Mouse (Mus musculus): ENCODE measurements around the gene Sh3gl1. TPM values are rescaled to one million over a fixed set of nuclear protein-coding genes. Genes with fewer than 3 reads are reported as not detected.

Gene Sh3gl1
- total and polyA plus RNA-seq, 2 experiments: 8.8 to 40.0 TPM

- TF ChIP-seq CTCF (IDR thresholded peaks at IDR 0.05; ENCODE audit: low read depth, low read length) (no peak), POLR2A (IDR thresholded peaks at IDR 0.05; ENCODE audit: extremely low read depth, insufficient read depth, low read length) (peak; percentile 34; the same call in 1 of the 2 replicates)
- Histone ChIP-seq H3K27me3 (ENCODE audit: control insufficient read depth, insufficient read depth, low read length) (no peaks in the 10 kb centered on the region), H3K4me3 (ENCODE audit: insufficient read depth, low read depth, low read length) (peak within 1 kb of the TSS; percentile 68), H3K27ac (replicated peaks; ENCODE audit: insufficient read depth, low read depth, low read length) (peak within 1 kb of the TSS; percentile 92), H3K36me3 (ENCODE audit: control insufficient read depth, insufficient read depth, low read length) (peaks cover 11% of the 10 kb centered on the region), H3K4me1 (ENCODE audit: control insufficient read depth, insufficient read depth, low read length) (peaks cover 23% of the 10 kb centered on the region), H3K9ac (ENCODE audit: low read depth, low read length) (peak within 1 kb of the TSS; percentile 83), H3K79me2 (ENCODE audit: control insufficient read depth, insufficient read depth, low read length) (peaks cover 3% of the 10 kb centered on the region; the same call in 1 of the 2 replicates)
- DNase-seq (ENCODE audit: extremely low read depth, low read depth, low spot score): peak; percentile 96
- WGBS: 5% methylated on average over 13 of the region's 13 CpGs
Observed at GRCm38 (mm10) chr17:56005415-56006061, 30.9 kb downstream of the Sh3gl1 start, which contains the start of the genes Stap2 and Mpnd. TSS of gene Stap2 (minus strand) at chr17:56005584. TSS of gene Mpnd (plus strand) at chr17:56005711.

- Histone ChIP-seq H3K36me3 (ENCODE audit: control insufficient read depth, insufficient read depth, low read length) (peaks cover 13% of the 10 kb centered on the region), H3K27me3 (ENCODE audit: control insufficient read depth, insufficient read depth, low read length) (no peaks in the 10 kb centered on the region), H3K4me3 (ENCODE audit: insufficient read depth, low read depth, low read length) (no peak overlapping the region), H3K27ac (replicated peaks; ENCODE audit: insufficient read depth, low read depth, low read length) (no peak overlapping the region), H3K79me2 (ENCODE audit: control insufficient read depth, insufficient read depth, low read length) (peaks cover 3% of the 10 kb centered on the region; the same call in 1 of the 2 replicates), H3K4me1 (ENCODE audit: control insufficient read depth, insufficient read depth, low read length) (peaks cover 14% of the 10 kb centered on the region), H3K9ac (ENCODE audit: low read depth, low read length) (no peak overlapping the region)
- no peak for DNase-seq (ENCODE audit: extremely low read depth, low read depth, low spot score)
- no peak for TF ChIP-seq POLR2A (IDR thresholded peaks at IDR 0.05; ENCODE audit: extremely low read depth, insufficient read depth, low read length)
- no peak for TF ChIP-seq CTCF (IDR thresholded peaks at IDR 0.05; ENCODE audit: low read depth, low read length)
- 80% methylated on average over 3 of the region's 3 CpGs for WGBS
Observed at GRCm38 (mm10) chr17:56003000-56003399, 33.4 kb downstream of the Sh3gl1 start.

GRCm38 (mm10) chr17:55999794-56000499 is 36.5 kb downstream of the Sh3gl1 start:
- no peaks in the 10 kb centered on the region for H3K27me3 ChIP-seq (ENCODE audit: control insufficient read depth, insufficient read depth, low read length)
- peaks cover 3% of the 10 kb centered on the region; the same call in 1 of the 2 replicates for H3K79me2 ChIP-seq (ENCODE audit: control insufficient read depth, insufficient read depth, low read length)
- H3K36me3 ChIP-seq (ENCODE audit: control insufficient read depth, insufficient read depth, low read length): peaks cover 13% of the 10 kb centered on the region
- no peak overlapping the region for H3K4me3 ChIP-seq (ENCODE audit: insufficient read depth, low read depth, low read length)
- no peak for TF ChIP-seq CTCF (IDR thresholded peaks at IDR 0.05; ENCODE audit: low read depth, low read length)
- no peak for TF ChIP-seq POLR2A (IDR thresholded peaks at IDR 0.05; ENCODE audit: extremely low read depth, insufficient read depth, low read length)
- H3K9ac ChIP-seq (ENCODE audit: low read depth, low read length): no peak overlapping the region
- no peak for DNase-seq (ENCODE audit: extremely low read depth, low read depth, low spot score)
- no peak overlapping the region for H3K27ac ChIP-seq (replicated peaks; ENCODE audit: insufficient read depth, low read depth, low read length)
- H3K4me1 ChIP-seq (ENCODE audit: control insufficient read depth, insufficient read depth, low read length): peaks cover 8% of the 10 kb centered on the region
- 67% methylated on average over 30 of the region's 30 CpGs for WGBS

- no peak; the same call in 1 of the 2 replicates for TF ChIP-seq CTCF (IDR thresholded peaks at IDR 0.05; ENCODE audit: low read depth, low read length)
- no peak for TF ChIP-seq POLR2A (IDR thresholded peaks at IDR 0.05; ENCODE audit: extremely low read depth, insufficient read depth, low read length)
- no peaks in the 10 kb centered on the region for H3K79me2 ChIP-seq (ENCODE audit: control insufficient read depth, insufficient read depth, low read length)
- H3K4me3 ChIP-seq (ENCODE audit: insufficient read depth, low read depth, low read length): no peak overlapping the region
- peaks cover 4% of the 10 kb centered on the region; the same call in 1 of the 2 replicates for H3K36me3 ChIP-seq (ENCODE audit: control insufficient read depth, insufficient read depth, low read length)
- H3K9ac ChIP-seq (ENCODE audit: low read depth, low read length): no peak overlapping the region
- peaks cover 2% of the 10 kb centered on the region; the same call in 1 of the 2 replicates for H3K4me1 ChIP-seq (ENCODE audit: control insufficient read depth, insufficient read depth, low read length)
- no peaks in the 10 kb centered on the region for H3K27me3 ChIP-seq (ENCODE audit: control insufficient read depth, insufficient read depth, low read length)
- no peak overlapping the region for H3K27ac ChIP-seq (replicated peaks; ENCODE audit: insufficient read depth, low read depth, low read length)
- 36% methylated on average over 15 of the region's 15 CpGs for WGBS
- DNase-seq (ENCODE audit: extremely low read depth, low read depth, low spot score): peak; percentile 81
Observed at GRCm38 (mm10) chr17:55996007-55996406, 40.4 kb downstream of the Sh3gl1 start.

- DNase-seq (ENCODE audit: extremely low read depth, low read depth, low spot score): no peak
- no peak overlapping the region for H3K27ac ChIP-seq (replicated peaks; ENCODE audit: insufficient read depth, low read depth, low read length)
- H3K79me2 ChIP-seq (ENCODE audit: control insufficient read depth, insufficient read depth, low read length): no peaks in the 10 kb centered on the region
- TF ChIP-seq POLR2A (IDR thresholded peaks at IDR 0.05; ENCODE audit: extremely low read depth, insufficient read depth, low read length): no peak
- no peak for TF ChIP-seq CTCF (IDR thresholded peaks at IDR 0.05; ENCODE audit: low read depth, low read length)
- no peaks in the 10 kb centered on the region for H3K36me3 ChIP-seq (ENCODE audit: control insufficient read depth, insufficient read depth, low read length)
- H3K4me1 ChIP-seq (ENCODE audit: control insufficient read depth, insufficient read depth, low read length): no peaks in the 10 kb centered on the region
- no peak overlapping the region for H3K9ac ChIP-seq (ENCODE audit: low read depth, low read length)
- H3K4me3 ChIP-seq (ENCODE audit: insufficient read depth, low read depth, low read length): no peak overlapping the region
- 80% methylated on average over 8 of the region's 8 CpGs for WGBS
- H3K27me3 ChIP-seq (ENCODE audit: control insufficient read depth, insufficient read depth, low read length): no peaks in the 10 kb centered on the region
Observed at GRCm38 (mm10) chr17:55990278-55990898, 46.0 kb downstream of the Sh3gl1 start.
